Mouse (Mus musculus) heart, adult 2 months (tissue): ENCODE results near the gene Ooep.

Experiments used
- EP300 ChIP-seq: fragments of 200-500 bp; IDR thresholded peaks from 2 replicates; pipeline ENCODE4 v1.6.1; 2011; ENCODE audit warnings: low read depth, low read length, control low read depth; ENCODE audit not compliant: insufficient read depth
- POLR2A ChIP-seq: fragments of 200-500 bp; IDR thresholded peaks from 2 replicates; pipeline ENCODE4 v1.6.1; 2011; ENCODE audit warnings: mild to moderate bottlenecking, low read depth, low read length, control low read depth; ENCODE audit not compliant: insufficient read depth

- TF ChIP-seq POLR2A (no peak), EP300 (no peak)
These were observed 5.6 kb downstream of the Ooep start for GRCm38 (mm10) chr9:78372827-78373504.
